Mouse (Mus musculus) hindbrain, embryonic 13.5 days (tissue): ENCODE data around the gene Prdm16. TPM values are rescaled to one million over a fixed set of nuclear protein-coding genes. Genes with fewer than 3 reads are reported as not detected.

Experiments used
- ATAC-seq: fragments of 200-750 bp; cut with Nextera tagmentation; 2 replicates; pipeline ENCODE4 v1.8.0; 2017; ENCODE audit warnings: moderate TSS enrichment; ENCODE audit not compliant: low FRiP score
- H3K27ac ChIP-seq: fragments of 300-500 bp; sonication (generic); 2 replicates; pipeline ENCODE4 v1.5.1; 2015; ENCODE audit warnings: inconsistent platforms, mild to moderate bottlenecking, moderate library complexity
- H3K27me3 ChIP-seq: fragments of 300-500 bp; sonication (generic); 2 replicates; pipeline ENCODE4 v1.6.1; 2015; ENCODE audit warnings: mild to moderate bottlenecking, inconsistent platforms
- H3K36me3 ChIP-seq: fragments of 300-500 bp; sonication (generic); 2 replicates; pipeline ENCODE4 v1.6.1; 2015; ENCODE audit warnings: mild to moderate bottlenecking, inconsistent platforms
- H3K4me1 ChIP-seq: fragments of 300-500 bp; sonication (generic); replicated peaks from 2 replicates; pipeline ENCODE4 v1.6.1; 2015; ENCODE audit warnings: inconsistent platforms
- H3K4me2 ChIP-seq: fragments of 300-500 bp; sonication (generic); 2 replicates; pipeline ENCODE4 v1.6.1; 2015; ENCODE audit warnings: inconsistent platforms, mild to moderate bottlenecking, moderate library complexity
- H3K4me3 ChIP-seq: fragments of 300-500 bp; sonication (generic); 2 replicates; pipeline ENCODE4 v1.5.1; 2015; ENCODE audit warnings: mild to moderate bottlenecking, inconsistent platforms
- H3K9ac ChIP-seq: fragments of 300-500 bp; sonication (generic); 2 replicates; pipeline ENCODE4 v1.6.1; 2015; ENCODE audit warnings: mild to moderate bottlenecking, inconsistent platforms
- H3K9me3 ChIP-seq: fragments of 300-500 bp; sonication (generic); 2 replicates; pipeline ENCODE4 v1.6.1; 2016; ENCODE audit warnings: inconsistent platforms
- WGBS: fragments of 180-500 bp; shearing (Covaris S2); methylation state at CpG from one replicate; pipeline ENCODE4 v1.1.7; 2015; 5-methylcytosine and 5-hydroxymethylcytosine counted together
- polyA plus RNA-seq: library from polyadenylated mRNA; unstranded; fragments of >200 nt; fragmentation: Nextera tagmentation; extraction: Ambion mirVana; gene quantifications from 2 replicates; pipeline ENCODE4 v1.2.1, GENCODE M21; 2015

Gene Prdm16
- polyA plus RNA-seq, 1 experiment from 2014 or later, result 17.2 TPM

GRCm38 (mm10) chr4:154497423-154498175, 139.1 kb downstream of the Prdm16 start:
- ATAC-seq, result no peak
- no peak overlapping the region for H3K4me2 ChIP-seq
- peaks cover 76% of the 10 kb centered on the region for H3K4me1 ChIP-seq
- H3K9ac ChIP-seq, result no peak overlapping the region
- 48% methylated on average over 4 of the region's 4 CpGs for WGBS
- peak overlapping the region; percentile 52; the same call in 1 of the 2 replicates for H3K27ac ChIP-seq
- no peak overlapping the region for H3K4me3 ChIP-seq
- H3K36me3 ChIP-seq, result no peaks in the 10 kb centered on the region
- no peaks in the 10 kb centered on the region for H3K9me3 ChIP-seq
- H3K27me3 ChIP-seq, result peaks cover 91% of the 10 kb centered on the region

DNA sequence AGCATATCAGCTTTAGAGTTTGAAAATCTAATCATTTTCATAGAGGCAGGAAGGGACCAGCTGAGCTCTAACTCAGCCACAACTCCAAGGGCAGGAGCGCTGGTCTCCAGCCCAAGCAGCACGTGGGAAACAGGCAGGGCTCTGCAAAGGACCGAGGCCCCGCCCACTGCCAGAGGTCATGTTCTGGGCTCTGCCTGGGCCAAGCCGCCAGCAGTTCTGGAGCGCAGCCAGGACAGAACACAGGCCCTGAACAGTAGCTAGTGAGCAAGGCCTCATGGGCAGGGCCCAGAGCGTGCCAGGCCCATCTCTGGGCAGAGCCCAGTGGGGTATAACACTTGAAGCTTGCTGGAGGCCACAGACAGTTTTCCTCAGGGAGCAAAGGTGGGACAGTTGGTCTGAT, 139.7 kb downstream of the Prdm16 start:
- peak; percentile 64 for ATAC-seq
- H3K4me1 ChIP-seq, result peaks cover 76% of the 10 kb centered on the region
- WGBS, result 18% methylated on average over 7 of the region's 7 CpGs

DNA sequence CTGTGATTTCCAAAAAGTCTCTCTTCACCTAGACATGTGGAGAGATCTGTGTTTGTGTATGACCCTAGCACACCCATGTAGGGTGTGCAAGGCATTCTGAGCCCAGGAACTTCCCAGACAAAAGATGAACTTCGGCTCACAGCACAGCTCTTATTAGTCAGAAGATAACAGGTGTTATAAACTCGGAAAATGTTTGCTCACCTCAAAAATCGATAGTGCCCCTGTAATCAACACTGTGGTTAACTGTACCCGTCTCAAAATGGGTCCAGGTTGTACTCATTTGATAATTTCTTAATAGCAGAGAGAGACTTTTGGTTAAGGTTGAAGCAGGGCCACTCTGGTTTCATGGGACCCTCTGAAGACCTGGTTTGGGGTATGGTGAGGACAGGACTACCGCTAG, 140.2 kb downstream of the Prdm16 start:
- Histone ChIP-seq H3K27me3 (peaks cover 84% of the 10 kb centered on the region), H3K4me1 (peaks cover 75% of the 10 kb centered on the region), H3K36me3 (no peaks in the 10 kb centered on the region), H3K9me3 (no peaks in the 10 kb centered on the region), H3K9ac (no peak overlapping the region), H3K27ac (no peak overlapping the region), H3K4me3 (no peak overlapping the region), H3K4me2 (no peak overlapping the region)
- WGBS, result 90% methylated on average over 5 of the region's 5 CpGs
- no peak for ATAC-seq

More for the DNA sequence above, 139.7 kb downstream of the Prdm16 start:
- no peak overlapping the region for H3K4me2 ChIP-seq
- no peaks in the 10 kb centered on the region for H3K9me3 ChIP-seq
- H3K27me3 ChIP-seq, result peaks cover 88% of the 10 kb centered on the region
- H3K36me3 ChIP-seq, result no peaks in the 10 kb centered on the region
- no peak overlapping the region for H3K4me3 ChIP-seq
- no peak overlapping the region for H3K9ac ChIP-seq
- H3K27ac ChIP-seq, result peak overlapping the region; percentile 52; the same call in 1 of the 2 replicates

DNA sequence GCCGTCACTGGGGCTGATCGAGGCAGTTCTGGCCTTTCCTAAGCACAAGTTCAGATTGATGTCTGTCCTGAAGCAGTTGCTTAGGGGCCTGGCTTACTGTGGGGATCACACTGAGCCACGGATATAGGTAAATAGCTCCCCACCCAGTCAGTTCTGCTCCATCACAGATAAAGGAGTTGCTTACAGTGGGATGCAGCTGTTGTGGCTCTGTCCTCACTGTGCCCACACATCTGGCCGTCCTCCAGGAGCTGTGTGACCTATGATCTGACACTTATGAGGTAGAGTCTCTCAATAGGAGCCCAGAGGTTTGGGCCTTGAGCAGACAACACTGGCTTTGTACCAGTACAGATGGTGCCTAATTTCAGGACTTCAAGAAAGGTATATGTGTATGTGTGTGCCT, 142.7 kb downstream of the Prdm16 start:
- 60% methylated on average over 4 of the region's 4 CpGs for WGBS
- no peaks in the 10 kb centered on the region for H3K9me3 ChIP-seq
- no peak overlapping the region for H3K27ac ChIP-seq
- no peak overlapping the region for H3K4me3 ChIP-seq
- peaks cover 86% of the 10 kb centered on the region for H3K27me3 ChIP-seq
- no peaks in the 10 kb centered on the region for H3K36me3 ChIP-seq
- H3K9ac ChIP-seq, result no peak overlapping the region
- H3K4me2 ChIP-seq, result no peak overlapping the region
- peaks cover 59% of the 10 kb centered on the region for H3K4me1 ChIP-seq
- ATAC-seq, result no peak

GRCm38 (mm10) chr4:154492714-154493121, 144.0 kb downstream of the Prdm16 start:
- 25% methylated on average over 11 of the region's 11 CpGs for WGBS
- Histone ChIP-seq H3K27ac (no peak overlapping the region; the same call in 1 of the 2 replicates), H3K4me3 (no peak overlapping the region), H3K27me3 (peaks cover 86% of the 10 kb centered on the region), H3K4me1 (peaks cover 54% of the 10 kb centered on the region), H3K4me2 (peak overlapping the region; percentile 6; the same call in 1 of the 2 replicates), H3K36me3 (no peaks in the 10 kb centered on the region), H3K9ac (0 out of 2 replicates have a peak overlapping the region, but pooled peaks have one; percentile 39), H3K9me3 (no peaks in the 10 kb centered on the region)
- ATAC-seq, result no peak

GRCm38 (mm10) chr4:154492268-154492667, 144.4 kb downstream of the Prdm16 start:
- ATAC-seq, result no peak
- Histone ChIP-seq H3K4me1 (peaks cover 51% of the 10 kb centered on the region), H3K9me3 (no peaks in the 10 kb centered on the region), H3K4me2 (0 out of 2 replicates have a peak overlapping the region, but pooled peaks have one; percentile 6), H3K4me3 (no peak overlapping the region), H3K27me3 (peaks cover 86% of the 10 kb centered on the region), H3K27ac (no peak overlapping the region), H3K9ac (no peak overlapping the region), H3K36me3 (no peaks in the 10 kb centered on the region)
- 66% methylated on average over 7 of the region's 7 CpGs for WGBS

- H3K36me3 ChIP-seq, result no peaks in the 10 kb centered on the region
- 29% methylated on average over 5 of the region's 5 CpGs for WGBS
- ATAC-seq, result no peak
- H3K4me1 ChIP-seq, result peaks cover 33% of the 10 kb centered on the region
- H3K27me3 ChIP-seq, result peaks cover 85% of the 10 kb centered on the region
- H3K9me3 ChIP-seq, result no peaks in the 10 kb centered on the region
- no peak overlapping the region for H3K27ac ChIP-seq
- H3K4me2 ChIP-seq, result no peak overlapping the region
- no peak overlapping the region for H3K9ac ChIP-seq
- no peak overlapping the region for H3K4me3 ChIP-seq
Measured at GRCm38 (mm10) chr4:154488031-154488430, 148.6 kb downstream of the Prdm16 start.

GRCm38 (mm10) chr4:154482695-154483094, 154.0 kb downstream of the Prdm16 start:
- no peak overlapping the region for H3K9ac ChIP-seq

DNA sequence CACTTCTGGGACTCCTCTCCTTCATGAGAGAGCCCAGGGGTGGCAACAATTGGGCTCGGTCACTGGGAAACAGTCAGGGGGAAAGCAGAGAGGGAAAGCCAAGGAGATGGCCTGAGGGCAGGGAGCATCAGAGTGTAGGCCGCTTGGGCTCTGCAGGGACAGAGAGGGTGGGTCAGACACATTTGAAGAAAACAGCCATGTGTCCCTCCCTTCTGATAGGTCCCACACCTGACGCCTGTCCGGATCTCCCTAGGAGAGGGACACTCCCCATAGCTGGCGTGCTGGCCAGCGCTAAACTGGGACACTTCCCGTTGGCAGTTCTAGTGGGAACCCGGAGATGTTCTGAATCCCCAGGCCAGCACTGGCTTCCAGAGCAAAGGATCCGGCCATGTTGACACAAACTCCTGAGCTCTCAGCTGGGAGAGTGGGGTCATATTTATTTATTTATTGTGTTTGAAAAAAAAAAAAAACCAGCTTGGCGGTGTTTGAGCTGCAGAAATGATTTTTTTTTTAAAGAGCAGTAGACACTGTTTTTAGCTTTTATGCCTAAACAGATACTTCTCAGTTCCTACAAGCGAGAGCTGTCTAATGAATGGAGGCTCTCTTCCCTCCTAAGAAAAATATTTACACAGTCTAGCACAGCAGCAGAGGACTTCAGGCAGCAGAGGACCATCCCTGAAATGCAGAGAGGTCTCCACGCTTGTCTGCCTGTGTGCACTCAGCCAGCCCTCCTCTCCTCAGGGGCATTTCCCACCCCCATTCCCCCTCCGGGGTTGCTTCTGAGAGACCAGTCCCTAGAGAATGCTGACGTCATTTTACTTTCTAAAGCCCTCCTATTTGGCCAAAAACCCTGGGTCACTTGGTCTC, 154.7 kb downstream of the Prdm16 start:
- WGBS, result 61% methylated on average over 14 of the region's 14 CpGs
- Histone ChIP-seq H3K9me3 (no peaks in the 10 kb centered on the region), H3K27me3 (peaks cover 97% of the 10 kb centered on the region), H3K36me3 (no peaks in the 10 kb centered on the region), H3K4me3 (no peak overlapping the region), H3K27ac (no peak overlapping the region), H3K4me2 (no peak overlapping the region), H3K4me1 (peaks cover 6% of the 10 kb centered on the region; the same call in 1 of the 2 replicates), H3K9ac (no peak overlapping the region)
- no peak for ATAC-seq

More at GRCm38 (mm10) chr4:154482695-154483094, 154.0 kb downstream of the Prdm16 start:
- Histone ChIP-seq H3K36me3 (no peaks in the 10 kb centered on the region), H3K27me3 (peaks cover 97% of the 10 kb centered on the region), H3K4me1 (peaks cover 8% of the 10 kb centered on the region; the same call in 1 of the 2 replicates), H3K27ac (no peak overlapping the region), H3K9me3 (no peaks in the 10 kb centered on the region), H3K4me2 (no peak overlapping the region), H3K4me3 (no peak overlapping the region)
- 86% methylated on average over 14 of the region's 14 CpGs for WGBS
- ATAC-seq, result no peak

DNA sequence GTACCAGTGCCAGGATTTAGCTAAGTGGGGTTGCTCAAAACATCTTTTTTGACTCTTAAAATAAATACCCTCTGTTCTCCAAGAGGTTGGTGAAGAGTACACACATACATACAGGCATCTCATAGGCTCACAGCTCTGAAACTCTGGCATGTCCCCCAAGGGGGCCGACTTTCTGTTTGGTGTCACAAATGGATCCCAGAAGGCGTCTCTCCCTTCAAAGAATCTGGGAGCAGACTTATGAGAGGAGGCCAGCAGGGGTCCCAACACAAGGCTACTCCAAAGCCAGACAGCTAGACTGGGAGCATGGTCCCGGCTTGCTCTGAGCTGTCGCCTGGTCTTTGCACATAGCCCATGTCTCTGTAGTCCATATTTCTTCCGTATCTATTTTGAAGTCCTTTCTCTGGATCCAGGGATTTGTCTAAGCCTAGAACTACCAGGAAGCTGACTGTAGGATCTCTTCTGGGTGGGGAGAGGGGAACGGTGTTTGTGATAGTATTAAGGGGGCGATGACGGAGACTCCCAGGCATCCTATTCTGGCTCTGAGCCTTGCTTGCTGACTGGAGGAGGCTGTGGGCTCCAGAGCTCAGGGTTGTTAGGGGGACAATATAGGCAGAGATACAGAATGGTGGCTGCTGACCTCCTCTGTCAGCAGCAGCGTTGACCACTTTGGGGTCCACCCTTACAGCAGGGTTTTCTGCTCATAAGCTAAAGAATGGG, 156.0 kb downstream of the Prdm16 start:
- H3K4me3 ChIP-seq, result no peak overlapping the region
- WGBS, result 73% methylated on average over 9 of the region's 9 CpGs
- H3K27me3 ChIP-seq, result peaks cover 97% of the 10 kb centered on the region

GRCm38 (mm10) chr4:154480143-154480542, 156.5 kb downstream of the Prdm16 start:
- no peak overlapping the region for H3K4me2 ChIP-seq

More for the DNA sequence above, 156.0 kb downstream of the Prdm16 start:
- ATAC-seq, result no peak
- H3K9ac ChIP-seq, result no peak overlapping the region
- H3K36me3 ChIP-seq, result no peaks in the 10 kb centered on the region
- peaks cover 6% of the 10 kb centered on the region; the same call in 1 of the 2 replicates for H3K4me1 ChIP-seq
- H3K9me3 ChIP-seq, result no peaks in the 10 kb centered on the region
- H3K27ac ChIP-seq, result no peak overlapping the region
- no peak overlapping the region for H3K4me2 ChIP-seq

More at GRCm38 (mm10) chr4:154480143-154480542, 156.5 kb downstream of the Prdm16 start:
- Histone ChIP-seq H3K4me3 (no peak overlapping the region), H3K27ac (no peak overlapping the region), H3K36me3 (no peaks in the 10 kb centered on the region), H3K4me1 (peaks cover 6% of the 10 kb centered on the region; the same call in 1 of the 2 replicates), H3K27me3 (peaks cover 98% of the 10 kb centered on the region), H3K9me3 (no peaks in the 10 kb centered on the region), H3K9ac (no peak overlapping the region)
- no peak for ATAC-seq
- 68% methylated on average over 15 of the region's 15 CpGs for WGBS
